Mouse (Mus musculus): Measurements from ENCODE around the gene Serpina3f. TPM values are rescaled to one million over a fixed set of nuclear protein-coding genes. Genes with fewer than 3 reads are reported as not detected.
"Not testable (repeated sequence)": the region's sequence is repeated elsewhere in the genome, so short reads cannot be mapped to it uniquely, and the experiment has no call there.

Gene Serpina3f
- polyA plus RNA-seq, 1 experiment from 2014 or later: 0.44 TPM

- 36% methylated on average over 7 of the region's 7 CpGs for WGBS (ENCODE audit: missing documents)
- Histone ChIP-seq H3K36me3 (ENCODE audit: inconsistent target) (no peaks in the 10 kb centered on the region), H3K27ac (no peak overlapping the region), H3K79me2 (ENCODE audit: inconsistent target) (no peaks in the 10 kb centered on the region), H3K4me3 (ENCODE audit: inconsistent target) (no peak overlapping the region)
Observed at GRCm38 (mm10) chr12:104224598-104225300, 10.4 kb downstream of the Serpina3f start.

DNA sequence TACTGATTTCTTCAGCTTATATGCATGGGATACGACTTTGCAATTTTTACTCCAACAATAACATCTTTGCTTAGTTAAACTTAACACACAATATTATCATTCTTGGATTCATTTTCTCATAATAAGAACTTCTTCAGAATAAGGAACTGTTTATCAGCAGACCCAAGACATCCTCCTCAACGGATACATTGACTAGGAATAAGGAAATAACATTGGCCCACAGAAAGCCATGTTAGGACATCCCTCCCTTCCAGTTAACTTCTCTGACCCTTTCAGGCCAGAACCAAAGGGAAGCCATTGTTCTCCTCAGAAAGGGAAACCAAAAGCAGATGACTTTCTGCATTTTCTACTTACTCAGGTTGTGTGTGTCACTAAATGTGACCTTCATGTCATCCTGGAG is 16.4 kb downstream of the Serpina3f start:
- H3K4me3 ChIP-seq (ENCODE audit: inconsistent target): no peak overlapping the region
- no peak overlapping the region for H3K27ac ChIP-seq
- H3K36me3 ChIP-seq (ENCODE audit: inconsistent target): no peaks in the 10 kb centered on the region
- no peaks in the 10 kb centered on the region for H3K79me2 ChIP-seq (ENCODE audit: inconsistent target)
- WGBS (ENCODE audit: missing documents): 24% methylated on average over 2 of the region's 2 CpGs

- Histone ChIP-seq H3K79me2 (ENCODE audit: inconsistent target) (no peaks in the 10 kb centered on the region), H3K27ac (no peak within 1 kb of the TSS), H3K4me3 (ENCODE audit: inconsistent target) (no peak within 1 kb of the TSS), H3K36me3 (ENCODE audit: inconsistent target) (no peaks in the 10 kb centered on the region)
- 17% methylated on average over 4 of the region's 5 CpGs for WGBS (ENCODE audit: missing documents)
Observed at GRCm38 (mm10) chr12:104235915-104236314, 21.6 kb downstream of the Serpina3f start, which contains the start of gene Serpina3g. TSS of gene Serpina3g (plus strand) at chr12:104236245.

- H3K36me3 ChIP-seq (ENCODE audit: inconsistent target); H3K79me2 ChIP-seq (ENCODE audit: inconsistent target); H3K4me3 ChIP-seq (ENCODE audit: inconsistent target); H3K27ac ChIP-seq: not testable (repeated sequence)
- WGBS (ENCODE audit: missing documents): 94% methylated on average over 1 of the region's 1 CpGs
Observed at GRCm38 (mm10) chr12:104238048-104238447, 23.7 kb downstream of the Serpina3f start.

DNA sequence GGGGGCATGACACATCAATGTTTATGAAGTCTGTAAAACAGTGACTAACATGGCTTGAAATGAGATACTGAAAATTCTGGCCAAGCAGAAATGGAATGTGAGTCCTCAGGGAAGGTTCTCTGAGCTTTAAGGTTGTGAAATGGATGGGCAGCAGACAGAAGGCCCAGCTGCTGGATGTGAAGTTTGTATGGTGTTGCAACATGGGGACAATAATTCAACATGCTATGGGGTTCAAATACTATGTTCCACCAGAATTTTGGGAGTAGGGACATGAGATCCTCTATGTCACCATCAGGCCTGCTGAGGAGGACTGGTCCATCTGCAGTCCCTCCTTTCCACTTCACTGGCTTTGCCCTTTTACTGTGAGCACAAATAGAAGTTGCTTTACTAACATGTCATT is 29.0 kb downstream of the Serpina3f start:
- no peaks in the 10 kb centered on the region for H3K79me2 ChIP-seq (ENCODE audit: inconsistent target)
- no peak overlapping the region for H3K4me3 ChIP-seq (ENCODE audit: inconsistent target)
- no peak overlapping the region for H3K27ac ChIP-seq
- no peaks in the 10 kb centered on the region for H3K36me3 ChIP-seq (ENCODE audit: inconsistent target)

- WGBS (ENCODE audit: missing documents): 100% methylated on average over 1 of the region's 1 CpGs
- Histone ChIP-seq H3K36me3 (ENCODE audit: inconsistent target) (no peaks in the 10 kb centered on the region), H3K79me2 (ENCODE audit: inconsistent target) (no peaks in the 10 kb centered on the region), H3K27ac (no peak overlapping the region), H3K4me3 (ENCODE audit: inconsistent target) (no peak overlapping the region)
Observed at GRCm38 (mm10) chr12:104245092-104245491, 30.7 kb downstream of the Serpina3f start.

DNA sequence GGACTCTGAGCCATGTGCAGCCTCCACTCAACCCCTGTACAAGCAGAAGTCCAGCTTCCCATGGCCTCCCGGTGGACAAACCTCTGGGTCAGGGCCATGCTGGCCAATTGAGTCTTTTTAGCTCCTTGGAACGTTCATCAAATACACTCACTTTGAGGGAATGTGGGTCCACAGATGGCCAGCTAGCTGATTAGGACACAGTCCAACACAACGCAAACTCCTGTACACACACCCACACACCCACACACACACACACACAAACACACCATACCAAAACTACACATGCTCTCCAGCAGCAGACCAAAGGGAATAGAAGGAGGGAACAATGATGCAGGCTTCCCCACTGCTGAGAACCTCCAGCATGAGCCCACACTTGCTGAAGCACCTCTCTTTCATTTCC is 31.3 kb downstream of the Serpina3f start:
- H3K27ac ChIP-seq: no peak overlapping the region
- H3K4me3 ChIP-seq (ENCODE audit: inconsistent target): no peak overlapping the region
- no peaks in the 10 kb centered on the region for H3K79me2 ChIP-seq (ENCODE audit: inconsistent target)
- 81% methylated on average over 3 of the region's 3 CpGs for WGBS (ENCODE audit: missing documents)
- no peaks in the 10 kb centered on the region for H3K36me3 ChIP-seq (ENCODE audit: inconsistent target)

GRCm38 (mm10) chr12:104247553-104248002 is 33.2 kb downstream of the Serpina3f start:
- Histone ChIP-seq H3K36me3 (ENCODE audit: inconsistent target) (no peaks in the 10 kb centered on the region), H3K27ac (no peak overlapping the region)

DNA sequence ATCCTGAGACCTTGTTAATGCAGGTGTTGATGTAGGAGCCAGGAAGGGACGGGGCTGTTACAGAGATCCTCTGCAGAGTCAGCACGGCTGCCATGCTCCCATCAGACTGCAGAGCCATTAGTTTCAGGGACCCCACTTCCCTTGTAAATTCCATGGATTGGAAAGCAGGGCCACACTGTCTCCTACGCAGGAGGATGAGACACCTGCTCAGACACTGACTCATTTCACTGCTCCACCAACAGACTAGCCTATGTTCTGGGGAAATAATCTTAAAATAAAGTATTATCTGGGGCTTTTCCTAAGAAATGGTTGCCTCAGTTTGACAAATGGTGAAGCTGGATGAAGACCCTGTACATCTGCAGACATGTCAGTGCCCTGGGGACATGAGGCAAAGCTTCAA is 33.9 kb downstream of the Serpina3f start:
- H3K27ac ChIP-seq: no peak overlapping the region
- no peaks in the 10 kb centered on the region for H3K36me3 ChIP-seq (ENCODE audit: inconsistent target)
- WGBS (ENCODE audit: missing documents): 95% methylated on average over 3 of the region's 3 CpGs
- H3K79me2 ChIP-seq (ENCODE audit: inconsistent target): no peaks in the 10 kb centered on the region
- H3K4me3 ChIP-seq (ENCODE audit: inconsistent target): no peak overlapping the region

More at GRCm38 (mm10) chr12:104247553-104248002, 33.2 kb downstream of the Serpina3f start:
- no peaks in the 10 kb centered on the region for H3K79me2 ChIP-seq (ENCODE audit: inconsistent target)
- no peak overlapping the region for H3K4me3 ChIP-seq (ENCODE audit: inconsistent target)

- Histone ChIP-seq H3K79me2 (ENCODE audit: inconsistent target) (no peaks in the 10 kb centered on the region), H3K36me3 (ENCODE audit: inconsistent target) (no peaks in the 10 kb centered on the region), H3K27ac (no peak overlapping the region), H3K4me3 (ENCODE audit: inconsistent target) (no peak overlapping the region)
- WGBS (ENCODE audit: missing documents): 82% methylated on average over 3 of the region's 3 CpGs
Observed at GRCm38 (mm10) chr12:104261041-104261440, 46.7 kb downstream of the Serpina3f start.

GRCm38 (mm10) chr12:104262863-104263262 is 48.5 kb downstream of the Serpina3f start, which contains the start of gene Serpina3i:
TSS of gene Serpina3i (plus strand) at chr12:104263122.
- H3K79me2 ChIP-seq (ENCODE audit: inconsistent target): no peaks in the 10 kb centered on the region
- no peaks in the 10 kb centered on the region for H3K36me3 ChIP-seq (ENCODE audit: inconsistent target)
- no peak within 1 kb of the TSS for H3K4me3 ChIP-seq (ENCODE audit: inconsistent target)
- H3K27ac ChIP-seq: no peak within 1 kb of the TSS

GRCm38 (mm10) chr12:104266374-104266773 is 52.0 kb downstream of the Serpina3f start:
- whole genome bisulfite sequencing (ENCODE audit: missing documents): 50% methylated on average over 3 of the region's 3 CpGs
- H3K36me3 ChIP-seq (ENCODE audit: inconsistent target): no peaks in the 10 kb centered on the region

More at GRCm38 (mm10) chr12:104266374-104266773, 52.0 kb downstream of the Serpina3f start:
- no peak overlapping the region for H3K27ac ChIP-seq
- no peak overlapping the region for H3K4me3 ChIP-seq (ENCODE audit: inconsistent target)
- H3K79me2 ChIP-seq (ENCODE audit: inconsistent target): no peaks in the 10 kb centered on the region

Other genes with a start within 250 kb of the Serpina3f start
- gene Serpina11, start 224.6 kb upstream of the Serpina3f start, polyA plus RNA-seq (2018): not detected in 3 replicates
- gene Serpina9, start 200.8 kb upstream of the Serpina3f start, polyA plus RNA-seq (2018): not detected in 3 replicates
- gene Serpina12, start 170.1 kb upstream of the Serpina3f start, polyA plus RNA-seq (2018): not detected in 3 replicates
- gene Serpina5, start 113.4 kb upstream of the Serpina3f start, polyA plus RNA-seq (2018): not detected in 3 replicates
- gene Serpina3a, start 101.8 kb upstream of the Serpina3f start, polyA plus RNA-seq (2018): not detected in 3 replicates
- 0.14 TPM in 1 of 3 replicates, not detected in the others for gene Serpina3b, start 86.5 kb upstream of the Serpina3f start, polyA plus RNA-seq (2018)
- gene Serpina3c, start 60.7 kb upstream of the Serpina3f start, polyA plus RNA-seq (2018): not detected in 3 replicates
- gene Serpina3g, start 21.7 kb downstream of the Serpina3f start, polyA plus RNA-seq (2018): 1.4 to 6.2 TPM (median 1.5 TPM) in 3 replicates
- gene Serpina3i, start 48.6 kb downstream of the Serpina3f start, polyA plus RNA-seq (2018): not detected in 3 replicates
- not detected in 3 replicates for gene Serpina3j, start 100.0 kb downstream of the Serpina3f start, polyA plus RNA-seq (2018)
- gene Serpina3k, start 123.9 kb downstream of the Serpina3f start, polyA plus RNA-seq (2018): not detected in 3 replicates
- not detected in 3 replicates for gene Serpina3m, start 123.9 kb downstream of the Serpina3f start, polyA plus RNA-seq (2018)
- gene Serpina3n, start 192.2 kb downstream of the Serpina3f start, polyA plus RNA-seq (2018): not detected in 3 replicates